Mouse (Mus musculus): ENCODE data around the gene Gprin1. TPM values are rescaled to one million over a fixed set of nuclear protein-coding genes. Genes with fewer than 3 reads are reported as not detected.

The Gprin1 gene
- total RNA-seq (2014; rRNA removed) (213 and 219 TPM in 2 replicates), polyA plus RNA-seq (2015; fragmentation: Nextera tagmentation; extraction: Ambion mirVana) (37.1 and 39.0 TPM in 2 replicates)

DNA sequence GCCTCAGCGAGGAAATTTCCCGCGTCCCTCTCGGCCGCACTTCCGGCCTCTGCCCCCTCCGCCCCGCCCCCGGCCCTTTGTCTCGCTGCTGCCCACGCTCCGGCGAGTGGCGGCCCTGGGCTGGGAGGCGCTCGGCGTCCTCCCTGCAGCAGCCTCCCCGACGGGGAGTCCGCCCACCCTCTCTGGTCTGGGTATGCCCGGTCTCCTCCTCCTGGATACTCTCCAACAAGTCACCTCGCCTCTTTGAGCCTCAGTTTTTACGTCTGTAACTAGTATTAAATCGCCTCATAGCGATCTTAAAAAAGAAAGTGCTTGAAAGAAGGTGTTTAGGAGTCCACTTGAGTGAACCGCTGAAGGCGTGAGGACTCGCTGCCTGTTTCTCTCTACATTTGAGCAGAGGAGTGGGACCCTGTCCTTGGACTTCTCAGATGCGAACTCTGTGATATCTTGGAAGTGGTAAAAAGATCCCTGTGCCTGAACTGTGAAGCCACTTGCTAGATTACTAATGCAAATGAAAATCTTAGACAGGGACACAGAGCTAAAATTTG, at the start of gene Gprin1:
Gene Gprin1, minus strand, starts transcription at position 11 of the 548 bp plus-strand sequence.
- DNase-seq (peak; percentile 75), ATAC-seq (peak; percentile 60)
- no peaks in the 10 kb centered on the region for H3K27me3 ChIP-seq (ENCODE audit: insufficient read depth, low read length)
- H3K9ac ChIP-seq = peak within 1 kb of the TSS; percentile 82
- no peaks in the 10 kb centered on the region for H3K9me3 ChIP-seq (ENCODE audit: low read length)
- WGBS = 3% methylated on average over 28 of the region's 29 CpGs
- H3K36me3 ChIP-seq (ENCODE audit: insufficient read depth) = no peaks in the 10 kb centered on the region; the same call in 1 of the 2 replicates
- H3K4me2 ChIP-seq (ENCODE audit: low read depth) = peak within 1 kb of the TSS; percentile 81
- no peak for TF ChIP-seq CTCF (IDR thresholded peaks at IDR 0.05; ENCODE audit: low read depth)
- H3K4me3 ChIP-seq (ENCODE audit: low read depth, low read length) = peak within 1 kb of the TSS; percentile 82
- peaks cover 50% of the 10 kb centered on the region for H3K4me1 ChIP-seq (ENCODE audit: insufficient read depth)
- peak within 1 kb of the TSS; percentile 91 for H3K27ac ChIP-seq (ENCODE audit: low read depth, low read length)

DNA sequence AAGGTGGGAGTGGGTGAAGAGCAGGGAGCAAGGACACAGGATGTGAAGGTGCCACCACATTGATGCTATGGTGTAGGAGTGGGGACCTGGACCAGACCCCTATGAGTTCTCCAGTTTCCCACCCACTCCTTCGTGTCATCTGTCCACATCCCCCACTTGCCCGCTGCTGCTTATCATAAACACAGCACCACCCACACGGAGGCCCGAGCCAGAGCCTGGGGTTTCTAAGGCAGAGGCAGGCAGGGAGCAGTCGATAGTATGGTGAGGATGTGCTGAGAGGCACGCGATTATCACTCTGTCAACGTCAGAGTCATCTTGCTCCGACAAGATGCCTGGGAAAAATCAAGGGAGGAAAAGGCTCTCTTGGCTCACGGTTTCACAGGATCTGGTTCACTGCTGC, 49.1 kb upstream of the Gprin1 start:
- Histone ChIP-seq H3K36me3 (ENCODE audit: insufficient read depth) (no peaks in the 10 kb centered on the region), H3K9ac (no peak overlapping the region), H3K27me3 (ENCODE audit: insufficient read depth, low read length) (no peaks in the 10 kb centered on the region), H3K4me2 (ENCODE audit: low read depth) (no peak overlapping the region), H3K4me3 (ENCODE audit: low read depth, low read length) (no peak overlapping the region), H3K27ac (ENCODE audit: low read depth, low read length) (no peak overlapping the region), H3K9me3 (ENCODE audit: low read length) (no peaks in the 10 kb centered on the region), H3K4me1 (ENCODE audit: insufficient read depth) (no peaks in the 10 kb centered on the region)
- WGBS = 73% methylated on average over 10 of the region's 10 CpGs
- TF ChIP-seq CTCF (IDR thresholded peaks at IDR 0.05; ENCODE audit: low read depth) = no peak
- no peak for DNase-seq
- ATAC-seq = no peak

DNA sequence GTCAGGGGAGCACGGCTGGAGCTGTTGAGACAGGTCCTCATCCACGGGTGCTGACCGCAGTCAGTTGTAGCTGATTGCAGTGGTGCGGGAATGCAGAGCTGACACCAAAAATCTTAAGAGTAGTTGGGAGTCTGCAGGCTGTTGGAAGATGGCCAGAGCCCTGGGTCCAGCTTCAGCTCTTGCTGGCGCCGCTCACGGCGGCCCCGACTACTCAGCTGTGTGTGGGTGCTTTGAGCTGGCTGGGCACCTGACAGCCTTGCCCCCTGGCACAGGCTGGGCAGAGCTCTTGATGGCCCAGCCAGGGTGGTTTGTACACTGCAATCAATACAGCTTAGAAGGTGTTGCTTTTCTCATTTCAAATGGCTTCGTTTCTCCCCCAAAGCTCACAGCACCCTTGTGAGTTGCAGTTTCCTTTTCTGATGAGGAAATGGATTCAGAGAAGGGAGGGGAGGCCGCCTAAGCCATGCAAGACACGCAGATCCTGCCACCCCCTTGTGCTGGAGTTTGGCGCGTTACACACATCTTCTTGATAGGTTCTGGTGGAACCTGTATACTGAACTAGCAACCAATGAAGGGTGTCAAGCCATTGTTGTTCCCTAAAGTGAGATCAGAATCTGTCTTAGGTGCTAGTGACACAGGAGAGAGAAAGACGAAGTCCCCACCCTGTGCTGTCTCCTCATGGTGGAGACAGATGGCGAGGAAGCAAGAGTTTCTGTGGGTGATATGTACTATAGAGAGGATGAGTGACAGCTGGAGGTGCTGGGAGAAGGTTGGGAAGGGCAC, 48.4 kb upstream of the Gprin1 start:
- DNase-seq (no peak), ATAC-seq (no peak)
- H3K27ac ChIP-seq (ENCODE audit: low read depth, low read length) = no peak overlapping the region
- H3K36me3 ChIP-seq (ENCODE audit: insufficient read depth) = no peaks in the 10 kb centered on the region
- no peak overlapping the region for H3K4me3 ChIP-seq (ENCODE audit: low read depth, low read length)
- H3K4me1 ChIP-seq (ENCODE audit: insufficient read depth) = no peaks in the 10 kb centered on the region
- no peaks in the 10 kb centered on the region for H3K27me3 ChIP-seq (ENCODE audit: insufficient read depth, low read length)
- no peaks in the 10 kb centered on the region for H3K9me3 ChIP-seq (ENCODE audit: low read length)
- no peak overlapping the region for H3K9ac ChIP-seq
- no peak overlapping the region for H3K4me2 ChIP-seq (ENCODE audit: low read depth)
- 81% methylated on average over 16 of the region's 16 CpGs for WGBS
- no peak for TF ChIP-seq CTCF (IDR thresholded peaks at IDR 0.05; ENCODE audit: low read depth)

DNA sequence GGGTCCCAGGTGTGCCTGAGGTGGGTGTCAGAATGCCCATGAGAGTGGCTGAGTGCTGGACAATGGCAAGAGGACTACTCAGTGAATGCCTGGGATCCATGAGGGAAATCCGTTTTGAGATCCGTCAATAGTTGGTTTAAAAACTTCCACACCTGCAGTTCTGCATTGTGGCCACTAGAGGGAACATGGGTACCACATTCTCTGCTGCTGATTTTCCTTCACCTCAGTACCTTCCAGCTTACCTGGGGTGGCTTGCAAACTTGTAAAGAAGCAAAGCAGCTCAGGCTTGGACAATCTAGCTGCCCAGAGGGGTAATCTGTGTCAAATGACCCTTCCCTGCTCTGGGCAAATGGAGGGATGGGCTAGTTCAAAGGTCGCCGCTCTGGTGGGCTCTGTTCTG, 47.7 kb upstream of the Gprin1 start:
- H3K27ac ChIP-seq (ENCODE audit: low read depth, low read length) = no peak overlapping the region
- 43% methylated on average over 4 of the region's 4 CpGs for WGBS
- no peak overlapping the region for H3K9ac ChIP-seq
- DNase-seq (peak; percentile 74), ATAC-seq (no peak)
- TF ChIP-seq CTCF (IDR thresholded peaks at IDR 0.05; ENCODE audit: low read depth) = peak; percentile 96
- H3K27me3 ChIP-seq (ENCODE audit: insufficient read depth, low read length) = no peaks in the 10 kb centered on the region
- no peaks in the 10 kb centered on the region for H3K4me1 ChIP-seq (ENCODE audit: insufficient read depth)
- H3K9me3 ChIP-seq (ENCODE audit: low read length) = no peaks in the 10 kb centered on the region
- no peak overlapping the region for H3K4me3 ChIP-seq (ENCODE audit: low read depth, low read length)
- no peak overlapping the region for H3K4me2 ChIP-seq (ENCODE audit: low read depth)
- H3K36me3 ChIP-seq (ENCODE audit: insufficient read depth) = no peaks in the 10 kb centered on the region

DNA sequence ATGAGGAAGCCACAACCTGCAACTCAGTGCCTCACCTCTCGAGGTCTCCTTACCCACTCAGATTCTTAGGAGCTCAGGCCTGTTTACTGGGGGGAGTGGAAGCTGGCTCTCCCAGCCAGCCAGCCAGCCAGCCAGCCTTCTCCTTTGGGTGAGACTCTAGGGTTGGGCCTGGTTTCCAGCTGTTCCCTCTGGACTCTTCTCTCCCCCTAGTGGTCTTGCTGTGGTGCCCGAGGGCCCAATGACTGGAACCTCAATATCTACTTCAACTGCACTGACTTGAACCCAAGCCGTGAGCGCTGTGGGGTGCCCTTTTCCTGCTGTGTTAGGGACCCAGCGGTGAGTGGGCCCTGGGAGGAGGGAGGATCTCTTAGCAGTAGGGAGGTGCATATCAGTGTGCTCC, 45.2 kb upstream of the Gprin1 start:
- no peak overlapping the region for H3K4me3 ChIP-seq (ENCODE audit: low read depth, low read length)
- no peaks in the 10 kb centered on the region for H3K36me3 ChIP-seq (ENCODE audit: insufficient read depth)
- no peak overlapping the region for H3K27ac ChIP-seq (ENCODE audit: low read depth, low read length)
- H3K9me3 ChIP-seq (ENCODE audit: low read length) = no peaks in the 10 kb centered on the region
- H3K9ac ChIP-seq = no peak overlapping the region
- ATAC-seq (no peak), DNase-seq (no peak)
- H3K4me2 ChIP-seq (ENCODE audit: low read depth) = no peak overlapping the region
- WGBS = 51% methylated on average over 5 of the region's 5 CpGs
- peaks cover 5% of the 10 kb centered on the region; the same call in 1 of the 2 replicates for H3K4me1 ChIP-seq (ENCODE audit: insufficient read depth)
- TF ChIP-seq CTCF (IDR thresholded peaks at IDR 0.05; ENCODE audit: low read depth) = peak; percentile 21; the same call in 1 of the 2 replicates
- no peaks in the 10 kb centered on the region for H3K27me3 ChIP-seq (ENCODE audit: insufficient read depth, low read length)

DNA sequence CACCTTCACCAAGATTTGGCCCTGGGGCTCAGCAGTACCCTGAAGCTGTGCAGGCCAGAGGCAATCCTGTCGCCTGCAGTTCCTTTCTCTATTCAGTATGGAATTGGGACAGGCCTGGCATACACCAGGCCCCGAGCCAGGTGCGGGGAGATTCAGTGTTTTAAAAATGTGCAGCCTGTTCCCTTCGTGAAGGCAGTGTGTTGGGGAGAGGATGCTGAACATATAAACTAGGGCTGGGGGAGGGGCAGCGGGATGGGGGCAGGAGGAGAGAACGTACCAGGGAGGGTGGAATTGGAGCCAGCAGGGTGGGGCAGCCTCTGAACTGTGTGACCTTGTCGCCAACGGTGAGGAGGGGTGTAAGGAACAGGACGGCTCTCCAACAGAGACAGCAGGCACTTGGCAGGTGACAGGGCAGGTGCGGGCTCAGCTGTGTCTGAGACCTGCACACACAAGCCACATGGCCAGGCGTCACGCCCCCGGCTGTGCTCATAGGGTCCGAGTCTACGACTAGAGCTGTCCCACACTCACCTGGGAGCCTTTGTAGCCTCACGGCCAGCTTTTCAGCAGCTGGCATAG, 44.4 kb upstream of the Gprin1 start:
- no peaks in the 10 kb centered on the region for H3K9me3 ChIP-seq (ENCODE audit: low read length)
- ATAC-seq (no peak), DNase-seq (no peak)
- TF ChIP-seq CTCF (IDR thresholded peaks at IDR 0.05; ENCODE audit: low read depth) = no peak
- H3K4me2 ChIP-seq (ENCODE audit: low read depth) = no peak overlapping the region
- no peak overlapping the region for H3K27ac ChIP-seq (ENCODE audit: low read depth, low read length)
- peaks cover 5% of the 10 kb centered on the region; the same call in 1 of the 2 replicates for H3K4me1 ChIP-seq (ENCODE audit: insufficient read depth)
- H3K36me3 ChIP-seq (ENCODE audit: insufficient read depth) = no peaks in the 10 kb centered on the region
- WGBS = 74% methylated on average over 16 of the region's 16 CpGs
- H3K9ac ChIP-seq = no peak overlapping the region
- H3K4me3 ChIP-seq (ENCODE audit: low read depth, low read length) = no peak overlapping the region
- H3K27me3 ChIP-seq (ENCODE audit: insufficient read depth, low read length) = no peaks in the 10 kb centered on the region
